ENCODE assay signal across 8 mouse cellular contexts in the genomic region with DNA sequence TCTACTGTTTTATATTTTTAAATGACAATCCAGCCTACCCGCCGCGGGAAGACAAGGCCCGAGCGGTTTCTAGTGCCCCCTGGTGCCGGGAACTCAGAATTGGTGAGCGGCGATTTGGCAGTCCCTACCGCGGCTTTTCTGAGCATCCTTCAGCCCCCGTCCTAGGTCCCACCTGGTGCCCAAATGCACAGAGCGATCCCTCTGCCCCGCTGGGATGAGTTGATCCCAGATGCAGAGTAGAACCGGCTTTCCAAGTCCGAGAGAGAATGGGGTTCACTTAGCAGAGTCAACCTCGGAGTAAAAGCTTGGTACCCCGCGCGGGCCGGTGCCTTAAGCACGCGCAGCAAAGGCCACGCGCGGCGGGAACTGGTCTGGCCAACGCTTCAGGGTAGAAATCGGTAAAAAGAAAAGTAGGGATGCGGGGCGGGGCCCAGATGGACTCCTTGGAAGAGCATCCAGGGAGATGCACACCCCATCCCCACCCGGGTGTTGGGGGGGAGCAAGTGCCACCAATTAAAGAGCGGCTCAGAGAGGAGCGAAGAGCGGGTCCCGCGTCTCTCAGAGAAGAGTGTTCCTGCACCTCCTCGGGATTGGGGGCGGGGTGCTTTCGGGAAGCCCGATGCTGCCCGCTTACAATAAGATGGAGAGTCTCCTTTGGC. TPM values are rescaled to one million over a fixed set of nuclear protein-coding genes. Genes with fewer than 3 reads are reported as not detected.
DNase-seq lines count a peak whose midpoint lies in the region; ATAC-seq and TF ChIP-seq lines count a peak whose summit lies in the region.

No protein-coding gene starts in this region.

- no peaks in the 10 kb centered on the region for H3K79me2 ChIP-seq in CH12.LX (replicated peaks; ENCODE audit: control insufficient read depth, extremely low read depth, insufficient read depth, poor library complexity, severe bottlenecking)

- no peaks in the 10 kb centered on the region for H3K36me3 ChIP-seq in CH12.LX (replicated peaks in 1 of 2; ENCODE audit: control insufficient read depth in 1 of 2, insufficient read depth in 1 of 2, low read length in 1 of 2)
- H3K36me3 ChIP-seq in embryonic facial prominence, embryonic 15.5 days, result no peaks in the 10 kb centered on the region
- no peaks in the 10 kb centered on the region for H3K36me3 ChIP-seq in heart, embryonic 10.5 days
- H3K36me3 ChIP-seq in liver, embryonic 15.5 days (replicated peaks), result no peaks in the 10 kb centered on the region
- no peaks in the 10 kb centered on the region for H3K36me3 ChIP-seq in neural tube, embryonic 15.5 days

- WGBS in embryonic facial prominence, embryonic 15.5 days, result under 1% methylated on average over 41 of the region's 41 CpGs
- WGBS in heart, embryonic 10.5 days, result under 1% methylated on average over 41 of the region's 41 CpGs
- under 1% methylated on average over 41 of the region's 41 CpGs for WGBS in liver, embryonic 15.5 days (ENCODE audit: insufficient replicate concordance)
- WGBS in neural tube, embryonic 15.5 days, result 1% methylated on average over 41 of the region's 41 CpGs

- peak in 1 of 2 experiments; percentile 56; a peak in 2 of 4 replicates for TF ChIP-seq CTCF in CH12.LX (conservative IDR thresholded peaks at IDR 0.05 in 1 of 2, IDR thresholded peaks at IDR 0.05 in 1 of 2; ENCODE audit: low read depth in 2 of 2, low read length in 2 of 2)
- TF ChIP-seq CTCF in bone marrow macrophage, adult 2 months (IDR thresholded peaks at IDR 0.05; ENCODE audit: low read depth, low read length), result peak; percentile 64

- H3K9ac ChIP-seq in CH12.LX (ENCODE audit: insufficient read depth, low read depth), result no peak overlapping the region
- H3K9ac ChIP-seq in embryonic facial prominence, embryonic 15.5 days, result peak overlapping the region; percentile 5
- H3K9ac ChIP-seq in liver, embryonic 15.5 days, result no peak overlapping the region
- peak overlapping the region; percentile 53 for H3K9ac ChIP-seq in neural tube, embryonic 15.5 days (replicated peaks)

- dilution Hi-C loops in CH12.LX (cut with MboI; ENCODE audit: extremely low pct_ligation_motif_present, extremely low pct_unique_long_range_greater_than_20kb, low sequenced_read_pairs), result no loop called here

- no peaks in the 10 kb centered on the region for H3K4me1 ChIP-seq in CH12.LX (ENCODE audit: control insufficient read depth in 1 of 2, insufficient read depth in 2 of 2)
- 0 out of 2 replicates have a peak, but pooled peaks cover 2% of the 10 kb centered on the region for H3K4me1 ChIP-seq in bone marrow macrophage, adult 2 months (ENCODE audit: control insufficient read depth, insufficient read depth, low read length)
- peaks cover 58% of the 10 kb centered on the region for H3K4me1 ChIP-seq in embryonic facial prominence, embryonic 15.5 days
- H3K4me1 ChIP-seq in heart, embryonic 10.5 days, result peaks cover 51% of the 10 kb centered on the region
- H3K4me1 ChIP-seq in liver, embryonic 15.5 days (replicated peaks), result no peaks in the 10 kb centered on the region; the same call in 1 of the 2 replicates
- H3K4me1 ChIP-seq in neural tube, embryonic 15.5 days, result peaks cover 57% of the 10 kb centered on the region

- peak; percentile 11 for DNase-seq in CH12.LX (ENCODE audit: extremely low read depth)
- no peak for DNase-seq in heart, embryonic 10.5 days (ENCODE audit: low spot score)
- DNase-seq in kidney, postnatal 10 days, result peak; percentile 87
- peak; percentile 71 for DNase-seq in urinary bladder, postnatal 14 days (ENCODE audit: low spot score)

- no peak for ATAC-seq in embryonic facial prominence, embryonic 15.5 days (ENCODE audit: insufficient number of reproducible peaks, low FRiP score, low TSS enrichment, low read depth)
- ATAC-seq in liver, embryonic 15.5 days (ENCODE audit: insufficient read depth), result no peak
- ATAC-seq in neural tube, embryonic 15.5 days (ENCODE audit: low FRiP score), result peak; percentile 66

- H3K4me2 ChIP-seq in CH12.LX (ENCODE audit: insufficient read depth, low read depth, poor library complexity, severe bottlenecking), result no peak overlapping the region
- peak overlapping the region; percentile 95 for H3K4me2 ChIP-seq in embryonic facial prominence, embryonic 15.5 days (replicated peaks)
- H3K4me2 ChIP-seq in liver, embryonic 15.5 days, result peak overlapping the region; percentile 37
- H3K4me2 ChIP-seq in neural tube, embryonic 15.5 days, result peak overlapping the region; percentile 100

- H3K27ac ChIP-seq in CH12.LX (ENCODE audit: insufficient read depth, low read depth), result no peak overlapping the region
- H3K27ac ChIP-seq in bone marrow macrophage, adult 2 months (ENCODE audit: insufficient read depth, low read depth, low read length), result no peak overlapping the region
- H3K27ac ChIP-seq in embryonic facial prominence, embryonic 15.5 days (replicated peaks), result no peak overlapping the region
- H3K27ac ChIP-seq in heart, embryonic 10.5 days, result no peak overlapping the region
- no peak overlapping the region for H3K27ac ChIP-seq in liver, embryonic 15.5 days (replicated peaks)
- H3K27ac ChIP-seq in neural tube, embryonic 15.5 days (replicated peaks), result no peak overlapping the region

- no peak for TF ChIP-seq POLR2A in CH12.LX (IDR thresholded peaks at IDR 0.05; ENCODE audit: low read depth, low read length)
- TF ChIP-seq POLR2A in bone marrow macrophage, adult 2 months (IDR thresholded peaks at IDR 0.05; ENCODE audit: borderline replicate concordance, low read depth, low read length), result no peak

- no peak overlapping the region for H3K4me3 ChIP-seq in CH12.LX (replicated peaks in 1 of 3; ENCODE audit: low read depth in 2 of 3, low read length in 2 of 3, poor library complexity in 1 of 3)
- H3K4me3 ChIP-seq in bone marrow macrophage, adult 2 months (ENCODE audit: insufficient read depth, low read length), result peak overlapping the region; percentile 47
- peak overlapping the region; percentile 59 for H3K4me3 ChIP-seq in embryonic facial prominence, embryonic 15.5 days (replicated peaks)
- H3K4me3 ChIP-seq in heart, embryonic 10.5 days, result peak overlapping the region; percentile 70
- peak overlapping the region; percentile 14; the same call in 1 of the 2 replicates for H3K4me3 ChIP-seq in liver, embryonic 15.5 days (replicated peaks)
- peak overlapping the region; percentile 52 for H3K4me3 ChIP-seq in neural tube, embryonic 15.5 days (replicated peaks)

- H3K27me3 ChIP-seq in CH12.LX (replicated peaks), result no peaks in the 10 kb centered on the region
- peaks cover 93% of the 10 kb centered on the region for H3K27me3 ChIP-seq in embryonic facial prominence, embryonic 15.5 days
- peaks cover 100% of the 10 kb centered on the region for H3K27me3 ChIP-seq in heart, embryonic 10.5 days (ENCODE audit: insufficient read depth, poor library complexity, severe bottlenecking)
- H3K27me3 ChIP-seq in liver, embryonic 15.5 days, result peaks cover 100% of the 10 kb centered on the region
- peaks cover 99% of the 10 kb centered on the region for H3K27me3 ChIP-seq in neural tube, embryonic 15.5 days (replicated peaks)

- no peak for TF ChIP-seq EP300 in CH12.LX (IDR thresholded peaks at IDR 0.05; ENCODE audit: low read length)

- peak; percentile 46 for TF ChIP-seq RAD21 in CH12.LX (IDR thresholded peaks at IDR 0.05; ENCODE audit: low read depth, low read length)

- no peaks in the 10 kb centered on the region for H3K9me3 ChIP-seq in CH12.LX (replicated peaks; ENCODE audit: low read length)
- no peaks in the 10 kb centered on the region for H3K9me3 ChIP-seq in embryonic facial prominence, embryonic 15.5 days (replicated peaks)
- H3K9me3 ChIP-seq in heart, embryonic 10.5 days, result no peaks in the 10 kb centered on the region
- no peaks in the 10 kb centered on the region for H3K9me3 ChIP-seq in liver, embryonic 15.5 days (replicated peaks)
- H3K9me3 ChIP-seq in neural tube, embryonic 15.5 days (replicated peaks), result no peaks in the 10 kb centered on the region

- in situ Hi-C loops in CH12.LX (cut with MboI; ENCODE audit: low pct_ligation_motif_present, low pct_unique_long_range_greater_than_20kb, low sequenced_read_pairs), result loop anchor here (25.0 kb wide), 1 partner anchor 351 kb away; no protein-coding TSS in a partner anchor

TF ChIP-seq in CH12.LX, 34 proteins besides CTCF, POLR2A, EP300 and RAD21:
- no peak for TF ChIP-seq CHD1 (IDR thresholded peaks at IDR 0.05; ENCODE audit: low read depth, low read length)
- peak; percentile 51 for TF ChIP-seq SMC3 (IDR thresholded peaks at IDR 0.05; ENCODE audit: low read depth, low read length)

RNA-seq across cellular contexts. Expression of a gene that starts 2.4 kb away (rescaled TPM):
- not detected in 2 replicates for total RNA-seq in CH12.LX (2012; rRNA removed)
- not detected in 2 replicates for total RNA-seq in CH12.LX (2014; rRNA removed)
- not detected in 2 replicates for polyA plus RNA-seq in CH12.LX (2012; ENCODE audit: insufficient read length, low read depth)
- not detected in 2 replicates for polyA plus RNA-seq in bone marrow macrophage, adult 2 months (2012; ENCODE audit: insufficient read depth, insufficient read length, missing spikeins)
- 1.1 and 1.3 TPM in 2 replicates for polyA plus RNA-seq in embryonic facial prominence, embryonic 15.5 days (2015; fragmentation: Nextera tagmentation; extraction: Ambion mirVana)
- polyA plus RNA-seq in heart, embryonic 10.5 days (2016; fragmentation: Nextera tagmentation; extraction: Ambion mirVana), result 0.14 and 0.30 TPM in 2 replicates
- polyA plus RNA-seq in liver, embryonic 15.5 days (2015; fragmentation: Nextera tagmentation; extraction: Ambion mirVana), result not detected in 2 replicates
- polyA plus RNA-seq in neural tube, embryonic 15.5 days (2015; fragmentation: Nextera tagmentation; extraction: Ambion mirVana), result 0.10 and 0.52 TPM in 2 replicates

Comparison
In these comparisons a context has a peak if more than half of its experiments do, and no peak if none do; other contexts are left out.
1. H3K4me3 ChIP-seq: peak in bone marrow macrophage, adult 2 months (single experiment), embryonic facial prominence, embryonic 15.5 days (single experiment), heart, embryonic 10.5 days (single experiment), liver, embryonic 15.5 days (single experiment) and neural tube, embryonic 15.5 days (single experiment); none in CH12.LX (0 of 3).
2. H3K9ac ChIP-seq: peak in embryonic facial prominence, embryonic 15.5 days (single experiment) and neural tube, embryonic 15.5 days (single experiment); none in CH12.LX (single experiment) and liver, embryonic 15.5 days (single experiment).